Mouse (Mus musculus): Measurements from ENCODE around the gene Tab3. TPM values are rescaled to one million over a fixed set of nuclear protein-coding genes. Genes with fewer than 3 reads are reported as not detected.

Tab3 gene
- total RNA-seq (2018; cell fraction: chromatin; rRNA removed) = 10 to 100 TPM in 23 of 26 experiments, 1 to 10 TPM in 3; 5.1 to 27.0 (median 14.8) TPM
- total RNA-seq (2018; cell fraction: cytosol; rRNA removed) = 10 to 100 TPM in 10 of 26 experiments, 1 to 10 TPM in 16; 7.8 to 12.6 (median 9.4) TPM
- 10 to 100 TPM in 23 of 26 experiments, 1 to 10 TPM in 3; 7.1 to 26.4 (median 13.5) TPM for total RNA-seq (2018; cell fraction: nucleus; rRNA removed)
- polyA plus RNA-seq (2018) = 4.0 to 6.2 TPM (median 6.0 TPM) in 3 replicates

DNA sequence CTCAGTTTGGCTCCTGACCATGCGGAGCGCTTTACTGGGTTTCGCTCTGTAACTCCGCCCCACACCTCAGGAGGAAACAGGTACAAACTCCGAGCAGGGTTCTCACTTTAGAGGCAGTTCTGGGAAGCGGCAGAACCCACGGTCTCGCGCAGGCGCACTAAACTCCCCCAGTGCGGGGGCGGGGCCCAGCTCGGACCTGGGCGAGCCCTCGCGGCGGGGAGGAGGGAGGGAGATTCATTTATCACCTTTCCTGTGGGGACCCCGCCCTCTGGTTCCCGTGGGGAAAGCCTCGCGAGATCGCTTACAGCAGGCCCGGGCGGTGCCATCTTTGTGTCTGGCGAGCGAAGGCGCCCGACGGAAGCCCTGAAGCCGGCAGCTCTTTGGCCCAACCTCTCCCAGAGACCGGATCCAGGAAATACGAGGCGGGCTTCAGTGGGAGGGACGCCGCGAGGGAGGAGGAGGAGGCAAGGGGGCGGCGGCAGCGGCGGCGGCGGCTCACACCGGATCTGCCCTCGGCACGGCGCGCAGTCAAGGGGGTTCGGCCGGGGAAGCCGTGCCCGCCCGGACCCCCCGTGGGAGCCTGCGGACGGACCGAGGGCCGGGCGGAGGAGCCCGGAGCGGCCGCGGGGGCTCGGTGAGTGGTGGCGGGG, at the start of gene Tab3:
Gene Tab3 (plus strand): TSS at position 491 of the 650 bp plus-strand sequence.
- Histone ChIP-seq H3K36me3 (ENCODE audit: inconsistent target) (no peaks in the 10 kb centered on the region), H3K27ac (no peak within 1 kb of the TSS), H3K79me2 (ENCODE audit: inconsistent target) (peaks cover 20% of the 10 kb centered on the region; the same call in 1 of the 2 replicates), H3K4me3 (ENCODE audit: inconsistent target) (peak within 1 kb of the TSS; percentile 46)
- WGBS (ENCODE audit: missing documents) = 18% methylated on average over 35 of the region's 64 CpGs

DNA sequence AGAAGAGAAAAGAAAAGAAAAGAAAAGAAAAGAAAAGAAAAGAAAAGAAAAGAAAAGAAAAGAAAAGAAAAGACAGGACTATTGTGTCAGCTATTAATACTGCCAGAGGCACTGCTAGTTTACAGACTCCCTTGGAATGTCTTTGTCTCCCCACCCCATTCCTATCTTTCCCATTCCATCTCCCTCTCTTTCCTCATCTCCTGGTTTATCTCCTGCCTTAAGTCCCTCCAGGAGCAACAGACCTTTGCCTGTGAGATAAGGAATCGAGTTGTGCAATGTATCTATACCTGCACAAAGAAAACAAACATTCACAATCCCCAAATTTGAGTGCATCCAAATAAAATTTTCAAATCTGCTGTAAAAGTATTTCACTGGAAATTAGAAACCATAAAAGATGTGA, 48.3 kb upstream of the Tab3 start:
- no peaks in the 10 kb centered on the region for H3K36me3 ChIP-seq (ENCODE audit: inconsistent target)
- H3K4me3 ChIP-seq (ENCODE audit: inconsistent target) = no peak overlapping the region
- H3K79me2 ChIP-seq (ENCODE audit: inconsistent target) = no peaks in the 10 kb centered on the region
- no peak overlapping the region for H3K27ac ChIP-seq
- WGBS (ENCODE audit: missing documents) = 56% methylated on average over 1 of the region's 1 CpGs

DNA sequence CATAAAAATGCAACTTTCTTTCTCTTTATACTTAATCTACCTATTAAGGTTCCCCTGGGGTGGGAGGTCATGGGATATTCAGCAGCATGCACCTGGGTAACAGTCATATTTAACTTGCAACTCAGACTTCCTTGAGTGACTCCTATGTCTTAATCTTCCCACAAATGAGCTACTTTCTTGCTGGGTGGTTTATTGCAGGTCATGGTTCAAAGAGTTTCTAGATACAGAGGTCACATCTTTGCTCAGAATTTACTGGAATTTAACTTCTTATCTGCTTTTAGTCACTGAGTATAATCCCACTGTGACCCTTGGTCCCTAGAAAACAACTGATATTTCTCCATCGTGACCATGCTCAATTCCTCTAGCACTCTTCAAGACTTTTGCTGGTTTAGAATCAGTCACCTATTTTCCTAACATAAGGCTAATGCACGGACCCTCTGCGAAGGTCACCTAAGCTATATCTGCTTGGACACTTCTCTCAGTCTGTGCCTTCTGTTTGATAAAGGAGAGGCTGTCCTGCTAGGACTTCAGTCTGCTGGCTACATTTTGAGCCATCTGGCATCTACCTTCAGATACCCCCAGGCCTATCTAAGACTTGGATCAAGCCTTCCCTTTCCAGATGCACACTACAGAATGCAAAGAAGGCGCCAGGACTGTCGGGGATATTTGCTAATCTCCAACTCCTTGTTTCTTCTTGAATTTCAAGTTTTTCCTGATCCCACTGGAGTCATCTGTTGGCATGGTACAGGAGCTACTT, 47.4 kb upstream of the Tab3 start:
- no peak overlapping the region for H3K27ac ChIP-seq
- 66% methylated on average over 5 of the region's 5 CpGs for WGBS (ENCODE audit: missing documents)
- H3K36me3 ChIP-seq (ENCODE audit: inconsistent target) = no peaks in the 10 kb centered on the region
- H3K4me3 ChIP-seq (ENCODE audit: inconsistent target) = no peak overlapping the region
- no peaks in the 10 kb centered on the region for H3K79me2 ChIP-seq (ENCODE audit: inconsistent target)

DNA sequence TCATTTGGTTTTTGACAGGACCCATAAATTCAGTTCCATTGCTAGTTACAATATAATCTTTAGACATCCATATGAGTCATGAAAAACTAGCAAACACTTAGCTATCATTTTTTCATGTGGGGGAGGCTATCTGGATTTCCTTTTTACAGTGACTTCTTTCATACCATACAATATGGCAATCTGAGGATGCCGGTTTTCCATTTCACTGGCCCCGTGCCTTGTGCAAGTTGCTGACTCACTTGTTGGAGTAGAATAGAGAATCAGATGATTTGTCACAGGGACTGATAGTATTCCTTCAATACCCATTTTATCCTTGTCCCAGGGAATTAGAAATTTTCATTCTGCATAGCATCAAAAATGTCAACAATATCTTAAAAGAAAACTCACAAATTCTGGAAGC, 14.9 kb upstream of the Tab3 start:
- 84% methylated on average over 2 of the region's 2 CpGs for WGBS (ENCODE audit: missing documents)
- no peak overlapping the region for H3K4me3 ChIP-seq (ENCODE audit: inconsistent target)
- no peak overlapping the region for H3K27ac ChIP-seq
- no peaks in the 10 kb centered on the region for H3K36me3 ChIP-seq (ENCODE audit: inconsistent target)
- H3K79me2 ChIP-seq (ENCODE audit: inconsistent target) = no peaks in the 10 kb centered on the region

DNA sequence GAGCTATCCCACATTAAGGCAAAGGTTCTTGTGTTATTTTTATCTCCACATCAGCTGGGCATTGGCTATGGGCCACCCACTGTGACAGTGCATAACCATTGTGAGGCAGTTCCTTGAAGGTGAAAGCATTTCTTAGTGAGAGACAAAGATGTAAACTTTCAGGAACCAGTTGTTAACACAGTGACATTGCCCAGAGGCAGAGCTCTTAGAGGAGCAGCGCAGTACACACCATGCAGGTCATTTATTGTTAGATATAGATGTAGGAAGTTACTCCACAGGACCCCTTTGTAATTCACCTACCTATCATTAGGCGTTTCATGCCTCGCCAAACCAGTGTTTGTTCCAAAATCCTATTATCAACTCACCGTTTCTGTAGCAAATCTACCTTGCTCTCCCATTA, 7.6 kb upstream of the Tab3 start:
- Histone ChIP-seq H3K36me3 (ENCODE audit: inconsistent target) (no peaks in the 10 kb centered on the region), H3K4me3 (ENCODE audit: inconsistent target) (no peak overlapping the region), H3K79me2 (ENCODE audit: inconsistent target) (no peaks in the 10 kb centered on the region), H3K27ac (no peak overlapping the region)
- WGBS (ENCODE audit: missing documents) = 78% methylated on average over 4 of the region's 4 CpGs

DNA sequence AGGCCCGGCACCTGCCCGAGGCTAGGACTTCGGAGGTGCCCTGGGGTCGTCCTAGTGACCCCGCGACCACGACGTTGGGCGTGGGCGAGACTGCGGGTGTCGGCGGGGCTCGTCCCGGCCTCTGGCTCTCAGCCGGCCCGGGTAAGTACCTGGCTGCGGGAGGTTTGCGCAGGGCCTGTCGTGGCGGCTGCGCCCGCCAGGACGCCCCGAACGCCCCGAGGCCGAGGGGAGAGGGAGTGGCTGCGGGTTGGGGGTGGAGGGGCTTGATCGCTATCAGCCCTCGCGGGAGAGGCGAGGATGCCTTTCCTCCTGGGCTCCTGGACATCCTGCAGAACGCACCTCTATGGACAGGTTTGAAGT, 340 bp downstream of the Tab3 start:
- H3K36me3 ChIP-seq (ENCODE audit: inconsistent target) = no peaks in the 10 kb centered on the region
- 17% methylated on average over 17 of the region's 34 CpGs for WGBS (ENCODE audit: missing documents)
- peaks cover 20% of the 10 kb centered on the region; the same call in 1 of the 2 replicates for H3K79me2 ChIP-seq (ENCODE audit: inconsistent target)
- H3K4me3 ChIP-seq (ENCODE audit: inconsistent target) = peak overlapping the region; percentile 46
- H3K27ac ChIP-seq = no peak overlapping the region

DNA sequence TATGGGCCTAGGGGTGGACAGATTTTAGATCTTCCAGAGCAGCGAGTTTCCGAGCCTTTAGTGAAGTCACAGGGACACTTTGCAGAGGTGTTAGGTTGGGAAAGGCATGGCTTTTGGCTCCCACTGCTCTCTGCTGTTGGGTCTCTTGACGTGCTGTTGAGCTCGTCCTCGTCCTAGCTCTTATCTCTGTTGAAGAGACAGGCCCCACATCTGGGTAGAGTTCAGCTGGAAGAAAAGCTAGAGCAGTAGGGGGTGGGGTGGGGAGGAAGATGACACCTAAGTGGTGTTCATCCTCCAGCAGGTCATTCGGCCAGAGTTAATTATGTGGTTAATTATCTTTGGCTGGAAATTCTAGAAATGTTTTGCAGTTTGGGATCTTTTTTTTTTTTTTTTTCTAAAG, 2.5 kb downstream of the Tab3 start:
- H3K27ac ChIP-seq = no peak overlapping the region
- no peak overlapping the region for H3K4me3 ChIP-seq (ENCODE audit: inconsistent target)
- H3K79me2 ChIP-seq (ENCODE audit: inconsistent target) = peaks cover 20% of the 10 kb centered on the region; the same call in 1 of the 2 replicates
- 96% methylated on average over 6 of the region's 6 CpGs for WGBS (ENCODE audit: missing documents)
- H3K36me3 ChIP-seq (ENCODE audit: inconsistent target) = no peaks in the 10 kb centered on the region

DNA sequence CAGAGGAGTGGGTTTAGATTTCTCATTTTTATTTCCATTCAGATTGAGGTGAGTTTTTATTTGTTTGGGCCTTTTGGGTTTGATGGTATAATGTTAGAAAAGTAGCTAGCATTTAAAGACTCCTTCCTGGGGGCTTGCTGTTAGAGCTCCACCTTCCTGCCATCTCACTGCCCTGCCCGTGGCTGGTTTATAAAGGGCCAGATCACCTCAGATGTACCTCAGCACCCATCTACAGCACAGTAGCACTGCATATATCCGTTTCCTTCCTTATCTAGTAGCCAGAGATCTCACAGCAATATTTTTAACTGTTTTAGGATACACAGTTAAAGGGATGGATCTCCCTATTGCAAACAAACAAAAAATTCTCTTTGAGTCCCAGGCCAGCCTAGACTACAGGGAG, 6.9 kb downstream of the Tab3 start:
- Histone ChIP-seq H3K27ac (no peak overlapping the region), H3K79me2 (ENCODE audit: inconsistent target) (peaks cover 7% of the 10 kb centered on the region; the same call in 1 of the 2 replicates), H3K36me3 (ENCODE audit: inconsistent target) (no peaks in the 10 kb centered on the region), H3K4me3 (ENCODE audit: inconsistent target) (no peak overlapping the region)
- 75% methylated on average over 2 of the region's 2 CpGs for WGBS (ENCODE audit: missing documents)

DNA sequence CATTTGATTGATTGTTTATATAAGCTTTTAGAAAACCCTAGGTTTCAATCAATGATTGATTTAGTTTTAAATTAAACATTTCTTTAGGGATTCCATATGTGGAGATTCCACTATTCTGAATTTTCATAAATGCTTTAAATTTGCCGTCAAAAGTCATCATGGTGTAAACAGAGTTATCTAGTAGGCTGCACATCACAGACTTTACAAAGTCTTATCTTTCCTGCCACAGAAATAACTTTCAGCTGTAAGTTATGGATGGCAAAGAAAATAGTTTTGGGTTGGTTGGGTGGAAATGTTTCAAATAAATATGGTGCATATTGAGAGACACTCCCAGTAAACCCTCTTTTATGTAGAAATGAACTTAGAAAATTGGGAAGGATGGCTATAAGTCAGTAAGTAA, 8.7 kb downstream of the Tab3 start:
- Histone ChIP-seq H3K4me3 (ENCODE audit: inconsistent target) (no peak overlapping the region), H3K36me3 (ENCODE audit: inconsistent target) (no peaks in the 10 kb centered on the region), H3K79me2 (ENCODE audit: inconsistent target) (no peaks in the 10 kb centered on the region; the same call in 1 of the 2 replicates), H3K27ac (no peak overlapping the region)
- no CpG with 5 or more reads among the region's 1 CpGs for WGBS (ENCODE audit: missing documents)

DNA sequence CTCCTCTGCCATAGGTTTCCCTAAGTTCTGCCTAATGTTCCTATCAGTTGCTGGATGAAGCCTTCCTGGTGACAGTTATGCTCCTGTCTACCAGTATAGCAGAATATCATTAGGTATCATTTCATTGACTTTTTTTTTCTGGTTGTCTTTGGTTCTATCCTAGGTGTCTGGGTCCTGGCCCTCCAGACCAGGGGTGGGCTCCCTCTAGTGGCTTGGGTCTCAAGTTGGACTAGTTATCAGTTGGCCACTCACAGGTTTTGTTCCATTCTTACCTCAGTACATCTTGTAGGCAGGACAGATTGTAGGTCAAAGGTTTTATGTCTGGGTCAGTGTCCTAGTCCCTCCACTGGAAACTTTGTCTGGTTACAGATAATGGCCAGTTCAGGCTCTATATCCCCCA, 11.8 kb downstream of the Tab3 start:
- Histone ChIP-seq H3K79me2 (ENCODE audit: inconsistent target) (no peaks in the 10 kb centered on the region; the same call in 1 of the 2 replicates), H3K36me3 (ENCODE audit: inconsistent target) (no peaks in the 10 kb centered on the region), H3K27ac (no peak overlapping the region), H3K4me3 (ENCODE audit: inconsistent target) (no peak overlapping the region)

DNA sequence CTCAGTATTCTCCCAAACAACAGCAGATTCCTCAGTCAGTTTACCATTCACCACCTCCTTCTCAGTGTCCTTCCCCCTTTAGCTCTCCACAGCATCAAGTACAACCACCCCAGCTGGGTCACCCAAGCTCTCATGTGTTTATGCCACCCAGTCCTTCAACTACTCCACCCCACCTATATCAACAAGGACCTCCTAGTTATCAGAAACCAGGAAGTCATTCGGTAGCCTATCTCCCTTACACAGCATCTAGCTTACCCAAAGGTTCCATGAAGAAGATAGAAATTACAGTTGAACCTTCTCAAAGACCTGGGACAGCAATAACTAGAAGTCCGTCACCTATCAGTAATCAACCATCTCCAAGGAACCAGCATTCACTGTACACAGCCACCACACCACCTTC, 40.9 kb downstream of the Tab3 start:
- no peaks in the 10 kb centered on the region for H3K36me3 ChIP-seq (ENCODE audit: inconsistent target)
- no peaks in the 10 kb centered on the region for H3K79me2 ChIP-seq (ENCODE audit: inconsistent target)
- no peak overlapping the region for H3K27ac ChIP-seq
- WGBS (ENCODE audit: missing documents) = 88% methylated on average over 2 of the region's 2 CpGs
- no peak overlapping the region for H3K4me3 ChIP-seq (ENCODE audit: inconsistent target)

DNA sequence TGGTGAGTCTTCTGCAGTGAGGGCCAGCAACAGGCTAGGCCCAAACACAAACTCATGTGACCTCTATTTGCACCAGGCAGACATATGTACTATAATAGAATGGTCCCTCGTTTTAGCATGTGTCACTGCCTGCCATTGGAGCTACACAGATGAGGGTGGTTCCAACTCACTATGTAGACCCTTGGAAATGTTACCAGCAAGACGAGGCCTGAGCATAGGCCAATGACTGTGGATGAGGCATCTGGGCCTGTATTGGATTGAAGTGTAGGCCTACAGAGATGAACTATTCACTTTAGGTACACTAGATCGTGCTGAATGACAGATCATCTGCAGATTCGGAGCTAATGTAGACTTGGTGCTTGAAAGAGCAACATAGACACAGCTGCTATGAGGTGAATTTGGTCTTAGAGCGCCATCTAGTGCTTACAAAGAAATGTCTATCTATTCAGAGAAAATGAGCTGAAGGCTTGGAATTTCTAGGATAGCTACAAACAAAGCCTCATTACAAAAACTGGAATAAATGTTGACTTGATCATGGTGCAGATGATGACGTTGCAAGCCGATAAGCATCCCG, 72.5 kb downstream of the Tab3 start:
- WGBS (ENCODE audit: missing documents) = 37% methylated on average over 8 of the region's 8 CpGs
- no peaks in the 10 kb centered on the region for H3K36me3 ChIP-seq (ENCODE audit: inconsistent target)
- no peak overlapping the region for H3K4me3 ChIP-seq (ENCODE audit: inconsistent target)
- H3K79me2 ChIP-seq (ENCODE audit: inconsistent target) = no peaks in the 10 kb centered on the region
- H3K27ac ChIP-seq = no peak overlapping the region

DNA sequence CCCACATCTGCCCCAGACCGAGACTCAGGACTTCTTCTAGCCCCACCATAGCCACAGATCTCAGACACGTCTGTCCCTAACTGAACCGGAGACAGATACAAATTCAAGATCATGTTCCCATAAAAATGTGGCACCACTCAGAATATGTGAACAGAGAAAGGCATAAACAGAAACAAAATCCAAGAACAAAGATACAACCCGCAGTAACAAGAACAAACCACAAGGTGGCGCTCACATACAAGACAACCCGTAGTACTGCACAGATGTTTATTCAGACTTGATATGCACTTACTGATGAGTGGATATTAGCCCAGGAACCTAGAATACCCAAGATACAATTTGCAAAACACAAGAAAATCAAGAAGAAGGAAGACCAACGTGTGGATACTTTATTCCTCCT, 103.0 kb downstream of the Tab3 start:
- Histone ChIP-seq H3K4me3 (ENCODE audit: inconsistent target) (no peak overlapping the region), H3K79me2 (ENCODE audit: inconsistent target) (no peaks in the 10 kb centered on the region), H3K36me3 (ENCODE audit: inconsistent target) (no peaks in the 10 kb centered on the region), H3K27ac (no peak overlapping the region)
- WGBS (ENCODE audit: missing documents) = 24% methylated on average over 5 of the region's 7 CpGs

DNA sequence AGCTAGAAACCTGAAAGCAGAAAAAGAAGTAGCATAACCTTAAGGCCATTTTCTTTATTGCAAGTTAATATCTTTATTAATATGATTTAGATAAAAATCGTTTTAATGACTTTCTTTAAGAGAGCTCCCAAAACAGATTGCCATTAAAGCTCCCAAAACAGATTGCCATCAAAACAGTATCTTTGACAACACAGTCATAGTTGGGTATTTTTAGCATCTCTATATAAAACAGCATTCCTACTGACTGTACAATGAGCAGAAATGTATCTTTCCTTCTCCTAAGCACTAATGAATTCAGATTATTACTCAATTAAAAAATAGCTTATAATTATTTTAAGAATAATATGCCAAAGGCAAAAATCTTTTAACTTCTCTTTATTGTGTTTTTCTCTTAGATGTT, 108.3 kb downstream of the Tab3 start:
- no peak overlapping the region for H3K27ac ChIP-seq
- H3K79me2 ChIP-seq (ENCODE audit: inconsistent target) = no peaks in the 10 kb centered on the region
- no peak overlapping the region for H3K4me3 ChIP-seq (ENCODE audit: inconsistent target)
- WGBS (ENCODE audit: missing documents) = 71% methylated on average over 1 of the region's 1 CpGs
- H3K36me3 ChIP-seq (ENCODE audit: inconsistent target) = no peaks in the 10 kb centered on the region

DNA sequence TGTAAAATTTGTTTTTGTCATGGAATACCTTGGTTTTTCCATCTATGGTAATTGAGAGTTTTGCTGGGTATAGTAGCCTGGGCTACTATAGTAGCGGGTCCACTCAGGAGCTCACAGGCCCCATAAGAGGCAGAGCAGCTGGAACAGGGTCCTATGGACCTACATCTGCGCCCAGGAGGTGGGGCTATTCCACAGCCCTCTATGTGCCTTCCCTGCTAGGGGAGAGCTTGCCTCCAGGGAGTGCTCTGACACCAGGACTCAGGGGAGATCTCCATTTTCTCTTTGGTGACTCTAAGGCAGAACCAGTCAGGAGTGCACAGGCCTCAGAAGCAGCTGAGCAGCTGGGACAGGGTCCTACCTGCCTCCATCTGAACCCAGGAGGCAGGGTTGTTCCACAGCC, 109.9 kb downstream of the Tab3 start:
- Histone ChIP-seq H3K36me3 (ENCODE audit: inconsistent target) (no peaks in the 10 kb centered on the region), H3K79me2 (ENCODE audit: inconsistent target) (no peaks in the 10 kb centered on the region), H3K27ac (no peak overlapping the region), H3K4me3 (ENCODE audit: inconsistent target) (no peak overlapping the region)
- WGBS (ENCODE audit: missing documents) = 63% methylated on average over 2 of the region's 2 CpGs

Data from macrophage (primary cell).